Comparison of ENCODE assay signal across 8 mouse cellular contexts in the genomic region with DNA sequence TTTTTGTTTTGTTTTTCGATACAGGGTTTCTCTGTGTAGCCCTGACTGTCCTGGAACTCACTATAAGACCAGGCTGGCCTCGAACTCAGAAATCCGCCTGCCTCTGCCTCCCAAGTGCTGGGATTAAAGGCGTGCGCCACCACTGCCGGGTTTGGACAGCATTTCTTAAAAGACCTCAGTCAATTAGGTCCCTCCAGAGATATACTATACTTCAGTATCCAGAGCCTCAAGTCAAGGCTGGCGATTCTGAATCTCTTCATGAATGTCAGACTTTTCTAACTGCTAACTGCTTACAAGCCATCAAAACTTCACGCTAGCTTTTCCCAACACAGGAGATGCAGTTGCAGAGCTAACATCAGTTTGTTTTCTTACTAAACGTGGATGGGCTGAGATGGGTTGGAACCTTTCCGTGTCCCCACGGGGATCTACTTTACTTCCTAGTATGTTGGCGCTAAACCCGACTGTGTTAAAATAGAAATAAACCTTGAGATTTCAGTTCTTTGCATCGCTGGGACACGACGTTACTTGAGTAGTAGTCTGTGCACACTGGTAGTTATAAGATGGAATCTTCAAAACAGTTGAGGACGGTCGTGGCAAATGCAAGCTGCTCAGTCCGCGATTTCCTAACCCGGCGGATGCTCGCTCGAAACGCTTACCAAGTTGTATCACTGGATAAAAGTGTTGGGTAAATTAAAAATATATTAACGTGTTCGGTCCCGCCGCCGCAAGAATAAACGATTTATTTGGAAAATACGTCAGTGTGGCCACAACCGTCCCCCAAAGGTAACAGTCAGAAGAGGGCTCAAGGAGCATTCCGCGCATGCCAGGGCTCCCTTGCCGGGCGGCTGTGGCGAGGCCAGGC. TPM values are rescaled to one million over a fixed set of nuclear protein-coding genes. Genes with fewer than 3 reads are reported as not detected.
DNase-seq lines count a peak whose midpoint lies in the region; ATAC-seq and TF ChIP-seq lines count a peak whose summit lies in the region.

No protein-coding gene starts in this region.

- H3K27ac ChIP-seq in kidney, embryonic 15.5 days: peak overlapping the region; percentile 99
- peak overlapping the region; percentile 97 for H3K27ac ChIP-seq in hindbrain, postnatal 0 days
- H3K27ac ChIP-seq in midbrain, embryonic 11.5 days (ENCODE audit: low read depth, low read length): peak overlapping the region; percentile 71

- no peaks in the 10 kb centered on the region for H3K9me3 ChIP-seq in kidney, embryonic 15.5 days (replicated peaks)
- no peaks in the 10 kb centered on the region for H3K9me3 ChIP-seq in hindbrain, postnatal 0 days (ENCODE audit: low read length)
- no peaks in the 10 kb centered on the region for H3K9me3 ChIP-seq in midbrain, embryonic 11.5 days (ENCODE audit: control insufficient read depth, low read length)

- 17% methylated on average over 38 of the region's 38 CpGs for WGBS in kidney, embryonic 15.5 days
- 19% methylated on average over 38 of the region's 38 CpGs for WGBS in hindbrain, postnatal 0 days
- WGBS in midbrain, embryonic 11.5 days: 22% methylated on average over 38 of the region's 38 CpGs

- no peak for DNase-seq in kidney, postnatal 10 days
- DNase-seq in c-Kit-positive CD71-positive TER-119-negative erythroid progenitor cells, embryonic 14.5 days (ENCODE audit: low read depth): peak; percentile 54
- DNase-seq in hindbrain, postnatal 0 days (ENCODE audit: low spot score): no peak
- no peak for DNase-seq in midbrain, embryonic 11.5 days (ENCODE audit: low spot score, missing footprints)
- no peak for DNase-seq in retina, embryonic 14.5 days (ENCODE audit: low spot score)
- no peak for DNase-seq in gastrocnemius, adult 18-20 months (ENCODE audit: low spot score)
- DNase-seq in left cerebral cortex, postnatal 25 days (ENCODE audit: low spot score in 2 of 2): no peak

- peaks cover 21% of the 10 kb centered on the region for H3K4me1 ChIP-seq in kidney, embryonic 15.5 days
- peaks cover 7% of the 10 kb centered on the region; the same call in 1 of the 2 replicates for H3K4me1 ChIP-seq in hindbrain, postnatal 0 days (ENCODE audit: insufficient read depth, low read length)
- peaks cover 11% of the 10 kb centered on the region; the same call in 1 of the 2 replicates for H3K4me1 ChIP-seq in midbrain, embryonic 11.5 days (ENCODE audit: control insufficient read depth, insufficient read depth, low read length)

- peak overlapping the region; percentile 75 for H3K4me2 ChIP-seq in kidney, embryonic 15.5 days
- H3K4me2 ChIP-seq in hindbrain, postnatal 0 days (ENCODE audit: low read depth, low read length): peak overlapping the region; percentile 87
- H3K4me2 ChIP-seq in midbrain, embryonic 11.5 days: peak overlapping the region; percentile 91

- H3K27me3 ChIP-seq in kidney, embryonic 15.5 days: no peaks in the 10 kb centered on the region
- H3K27me3 ChIP-seq in hindbrain, postnatal 0 days (ENCODE audit: insufficient read depth, low read length): no peaks in the 10 kb centered on the region
- no peaks in the 10 kb centered on the region for H3K27me3 ChIP-seq in midbrain, embryonic 11.5 days (ENCODE audit: control insufficient read depth, insufficient read depth, low read length)

- no peak for TF ChIP-seq CTCF in hindbrain, postnatal 0 days (IDR thresholded peaks at IDR 0.05; ENCODE audit: low read depth)

- H3K36me3 ChIP-seq in kidney, embryonic 15.5 days: peaks cover 30% of the 10 kb centered on the region
- peaks cover 22% of the 10 kb centered on the region for H3K36me3 ChIP-seq in hindbrain, postnatal 0 days (ENCODE audit: insufficient read depth, low read length)
- peaks cover 13% of the 10 kb centered on the region for H3K36me3 ChIP-seq in midbrain, embryonic 11.5 days (ENCODE audit: control insufficient read depth, insufficient read depth, low read length)

- ATAC-seq in kidney, embryonic 15.5 days (replicated peaks; ENCODE audit: low FRiP score): peak; percentile 10; the same call in 1 of the 2 replicates
- ATAC-seq in hindbrain, postnatal 0 days: peak; percentile 19
- ATAC-seq in midbrain, embryonic 11.5 days (ENCODE audit: low FRiP score): no peak

- H3K9ac ChIP-seq in kidney, embryonic 15.5 days: peak overlapping the region; percentile 100
- H3K9ac ChIP-seq in hindbrain, postnatal 0 days (replicated peaks; ENCODE audit: low read length): peak overlapping the region; percentile 99
- H3K9ac ChIP-seq in midbrain, embryonic 11.5 days (ENCODE audit: low read length): peak overlapping the region; percentile 96

- peak overlapping the region; percentile 100 for H3K4me3 ChIP-seq in kidney, embryonic 15.5 days (replicated peaks)
- peak overlapping the region; percentile 99 for H3K4me3 ChIP-seq in hindbrain, postnatal 0 days (ENCODE audit: low read length)
- peak overlapping the region; percentile 98 for H3K4me3 ChIP-seq in midbrain, embryonic 11.5 days (ENCODE audit: low read depth, low read length)

- intact Hi-C loops in left cerebral cortex, postnatal 25 days (cut with DNase I): loop anchor here (2.0 kb wide), 1 partner anchor 44 kb away; no protein-coding TSS in a partner anchor

RNA-seq across cellular contexts. Expression of a gene that starts 0.7 kb away (rescaled TPM):
- 12.6 and 13.3 TPM in 2 replicates for polyA plus RNA-seq in kidney, embryonic 15.5 days (2015; fragmentation: Nextera tagmentation; extraction: Ambion mirVana)
- 4.1 and 5.3 TPM in 2 replicates for total RNA-seq in hindbrain, postnatal 0 days (2014; rRNA removed)
- polyA plus RNA-seq in hindbrain, postnatal 0 days (2015; fragmentation: Nextera tagmentation; extraction: Ambion mirVana): 8.8 and 11.0 TPM in 2 replicates
- polyA plus RNA-seq in midbrain, embryonic 11.5 days (2014; fragmentation: Nextera tagmentation; extraction: Ambion mirVana): 12.5 and 14.3 TPM in 2 replicates
- total RNA-seq in gastrocnemius, adult 18-20 months (2021): 10 to 100 TPM in 1 of 2 experiments, 1 to 10 TPM in 1; 9.2 to 10.8 TPM
- total RNA-seq in left cerebral cortex, postnatal 25 days (2021): 1 to 10 TPM; 3.2 to 4.2 TPM

RNA-seq across cellular contexts. Expression of a gene that starts 0.8 kb away (rescaled TPM):
- 92.1 and 96.8 TPM in 2 replicates for polyA plus RNA-seq in kidney, embryonic 15.5 days (2015; fragmentation: Nextera tagmentation; extraction: Ambion mirVana)
- 119 and 136 TPM in 2 replicates for total RNA-seq in hindbrain, postnatal 0 days (2014; rRNA removed)
- polyA plus RNA-seq in hindbrain, postnatal 0 days (2015; fragmentation: Nextera tagmentation; extraction: Ambion mirVana): 101 and 104 TPM in 2 replicates
- 95.7 and 95.9 TPM in 2 replicates for polyA plus RNA-seq in midbrain, embryonic 11.5 days (2014; fragmentation: Nextera tagmentation; extraction: Ambion mirVana)
- total RNA-seq in gastrocnemius, adult 18-20 months (2021): 10 to 100 TPM; 40.7 to 46.8 TPM
- total RNA-seq in left cerebral cortex, postnatal 25 days (2021): 100 to 1,000 TPM; 138 to 146 TPM

RNA-seq across cellular contexts. Expression of a gene that starts 32.8 kb away (rescaled TPM):
- 3.7 and 3.8 TPM in 2 replicates for polyA plus RNA-seq in kidney, embryonic 15.5 days (2015; fragmentation: Nextera tagmentation; extraction: Ambion mirVana)
- 2.9 and 4.9 TPM in 2 replicates for total RNA-seq in hindbrain, postnatal 0 days (2014; rRNA removed)
- 0.33 and 0.38 TPM in 2 replicates for polyA plus RNA-seq in hindbrain, postnatal 0 days (2015; fragmentation: Nextera tagmentation; extraction: Ambion mirVana)
- polyA plus RNA-seq in midbrain, embryonic 11.5 days (2014; fragmentation: Nextera tagmentation; extraction: Ambion mirVana): 0.19 and 0.37 TPM in 2 replicates
- total RNA-seq in gastrocnemius, adult 18-20 months (2021): 1 to 10 TPM; 5.8 to 7.0 TPM
- total RNA-seq in left cerebral cortex, postnatal 25 days (2021): 1 to 10 TPM; 4.9 to 5.5 TPM

RNA-seq across cellular contexts. Expression of a gene that starts 33.7 kb away (rescaled TPM):
- polyA plus RNA-seq in kidney, embryonic 15.5 days (2015; fragmentation: Nextera tagmentation; extraction: Ambion mirVana): 351 and 428 TPM in 2 replicates
- total RNA-seq in hindbrain, postnatal 0 days (2014; rRNA removed): 281 and 419 TPM in 2 replicates
- 234 and 243 TPM in 2 replicates for polyA plus RNA-seq in hindbrain, postnatal 0 days (2015; fragmentation: Nextera tagmentation; extraction: Ambion mirVana)
- polyA plus RNA-seq in midbrain, embryonic 11.5 days (2014; fragmentation: Nextera tagmentation; extraction: Ambion mirVana): 243 and 258 TPM in 2 replicates
- 10 to 100 TPM; 52.3 to 59.6 TPM for total RNA-seq in gastrocnemius, adult 18-20 months (2021)
- 100 to 1,000 TPM; 375 to 386 TPM for total RNA-seq in left cerebral cortex, postnatal 25 days (2021)

RNA-seq across cellular contexts. Expression of a gene that starts 42.3 kb away (rescaled TPM):
- 19.5 and 33.2 TPM in 2 replicates for polyA plus RNA-seq in kidney, embryonic 15.5 days (2015; fragmentation: Nextera tagmentation; extraction: Ambion mirVana)
- total RNA-seq in hindbrain, postnatal 0 days (2014; rRNA removed): 0.68 and 1.6 TPM in 2 replicates
- 2.9 and 3.0 TPM in 2 replicates for polyA plus RNA-seq in hindbrain, postnatal 0 days (2015; fragmentation: Nextera tagmentation; extraction: Ambion mirVana)
- polyA plus RNA-seq in midbrain, embryonic 11.5 days (2014; fragmentation: Nextera tagmentation; extraction: Ambion mirVana): 0.40 and 0.80 TPM in 2 replicates
- total RNA-seq in gastrocnemius, adult 18-20 months (2021): 100 to 1,000 TPM; 566 to 705 TPM
- 10 to 100 TPM; 65.9 to 79.1 TPM for total RNA-seq in left cerebral cortex, postnatal 25 days (2021)
